Mouse (Mus musculus): ENCODE measurements around the gene Mepe. TPM values are rescaled to one million over a fixed set of nuclear protein-coding genes. Genes with fewer than 3 reads are reported as not detected.

Gene Mepe
- polyA plus RNA-seq, 1 experiment from 2014 or later = not detected

DNA sequence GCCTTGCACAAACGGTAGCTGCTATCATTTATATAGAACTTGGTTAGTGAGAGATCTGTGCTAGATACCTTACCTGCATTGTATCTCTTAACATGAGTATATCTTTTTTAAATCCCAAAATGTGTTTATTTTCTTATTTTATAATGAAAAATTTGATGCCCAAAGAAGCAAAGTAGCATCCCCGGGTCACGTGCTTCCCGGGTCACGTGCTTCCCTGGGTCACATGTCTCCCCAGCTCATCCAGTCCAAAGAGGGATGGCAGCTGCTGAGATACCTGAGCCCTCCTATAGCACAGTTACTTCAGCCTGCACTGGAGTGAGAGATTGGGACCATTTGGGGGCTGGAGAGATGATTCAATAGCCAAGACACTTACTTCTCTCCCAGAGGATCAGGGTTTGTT, 10.8 kb downstream of the Mepe start:
- DNase-seq (ENCODE audit: low spot score) = no peak
- Histone ChIP-seq H3K36me3 (no peaks in the 10 kb centered on the region), H3K27me3 (ENCODE audit: low read depth, poor library complexity, severe bottlenecking) (no peaks in the 10 kb centered on the region; the same call in 1 of the 2 replicates), H3K27ac (replicated peaks) (no peak overlapping the region), H3K4me3 (no peak overlapping the region), H3K4me1 (no peaks in the 10 kb centered on the region), H3K9me3 (replicated peaks) (no peaks in the 10 kb centered on the region)
- 90% methylated on average over 5 of the region's 5 CpGs for WGBS

DNA sequence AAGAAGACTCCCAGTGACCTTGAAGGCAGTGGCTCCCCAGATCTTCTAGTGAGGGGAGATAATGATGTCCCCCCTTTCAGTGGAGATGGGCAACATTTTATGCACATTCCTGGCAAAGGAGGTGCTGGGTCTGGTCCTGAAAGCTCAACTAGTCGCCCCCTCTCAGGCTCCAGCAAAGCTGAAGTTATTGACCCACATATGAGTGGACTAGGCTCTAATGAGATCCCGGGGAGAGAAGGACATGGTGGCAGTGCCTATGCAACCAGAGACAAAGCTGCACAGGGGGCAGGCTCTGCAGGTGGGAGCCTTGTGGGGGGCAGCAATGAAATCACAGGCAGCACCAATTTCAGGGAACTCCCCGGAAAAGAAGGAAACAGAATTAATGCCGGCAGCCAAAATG, 12.4 kb downstream of the Mepe start:
- Histone ChIP-seq H3K4me3 (no peak overlapping the region), H3K4me1 (no peaks in the 10 kb centered on the region), H3K36me3 (no peaks in the 10 kb centered on the region), H3K27ac (replicated peaks) (no peak overlapping the region), H3K9me3 (replicated peaks) (no peaks in the 10 kb centered on the region), H3K27me3 (ENCODE audit: low read depth, poor library complexity, severe bottlenecking) (no peaks in the 10 kb centered on the region; the same call in 1 of the 2 replicates)
- WGBS = 79% methylated on average over 4 of the region's 4 CpGs
- no peak for DNase-seq (ENCODE audit: low spot score)

DNA sequence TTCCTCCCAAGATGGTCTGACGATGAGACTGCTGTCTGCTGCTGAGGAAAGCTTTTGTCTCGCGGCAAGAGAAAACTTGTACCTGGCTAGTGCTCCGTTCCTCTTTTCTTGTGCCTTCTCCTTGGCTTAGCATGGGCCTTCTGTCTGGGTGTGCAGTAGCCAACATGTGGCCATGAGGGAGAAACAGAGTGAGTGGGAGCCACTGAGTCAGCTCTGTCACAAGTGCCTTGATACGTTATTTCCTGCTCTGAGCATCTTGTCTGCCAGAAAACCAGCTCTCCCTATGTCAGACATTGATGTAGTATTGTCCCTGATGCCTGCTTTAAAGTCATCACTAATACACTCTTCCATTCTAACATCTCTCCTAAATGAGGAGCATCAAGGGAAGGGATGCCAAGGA, 13.9 kb downstream of the Mepe start:
- WGBS = 85% methylated on average over 5 of the region's 5 CpGs
- Histone ChIP-seq H3K27ac (replicated peaks) (no peak overlapping the region), H3K4me1 (no peaks in the 10 kb centered on the region), H3K27me3 (ENCODE audit: low read depth, poor library complexity, severe bottlenecking) (no peaks in the 10 kb centered on the region; the same call in 1 of the 2 replicates), H3K4me3 (no peak overlapping the region), H3K9me3 (replicated peaks) (no peaks in the 10 kb centered on the region), H3K36me3 (no peaks in the 10 kb centered on the region)
- no peak for DNase-seq (ENCODE audit: low spot score)

DNA sequence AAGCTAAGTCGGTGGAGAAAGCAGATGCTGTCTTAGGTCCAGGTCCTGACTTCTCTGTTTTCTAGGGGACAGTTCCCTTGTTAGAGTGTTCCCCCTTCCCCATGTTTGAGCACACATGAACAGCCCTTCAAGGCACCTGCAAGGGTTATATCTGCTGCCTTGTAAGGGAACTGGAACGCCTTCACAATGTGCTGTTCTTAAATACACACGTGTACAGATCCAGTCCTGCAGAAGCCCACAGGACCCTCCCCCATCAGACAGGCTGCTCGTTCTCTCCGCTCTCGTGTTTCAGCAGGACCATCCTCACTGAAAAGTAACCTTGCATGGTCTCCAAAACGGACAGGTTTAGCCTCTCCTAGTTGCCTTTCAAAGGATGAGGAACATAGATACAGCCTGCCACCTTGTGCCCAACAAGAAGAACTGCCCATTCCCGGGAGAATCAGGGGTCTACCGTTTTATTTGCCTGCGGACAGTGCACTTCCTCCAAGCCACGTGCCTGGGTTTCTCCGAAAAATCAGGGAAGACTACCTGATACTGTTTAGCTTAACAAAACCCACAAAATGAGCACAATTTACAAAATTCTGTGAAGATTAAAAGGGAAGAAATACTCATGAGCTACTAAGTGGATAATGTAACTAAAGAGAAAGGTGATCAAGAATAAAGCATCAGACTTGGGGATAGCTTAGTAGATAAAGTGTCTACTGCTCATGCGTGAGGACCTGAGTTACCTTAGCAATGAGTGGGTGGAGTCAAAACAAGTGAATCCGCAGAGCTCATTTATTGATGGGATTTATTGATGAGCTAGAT, 14.8 kb downstream of the Mepe start:
- Histone ChIP-seq H3K9me3 (replicated peaks) (no peaks in the 10 kb centered on the region), H3K4me3 (no peak overlapping the region), H3K27ac (replicated peaks) (no peak overlapping the region), H3K36me3 (no peaks in the 10 kb centered on the region), H3K27me3 (ENCODE audit: low read depth, poor library complexity, severe bottlenecking) (no peaks in the 10 kb centered on the region; the same call in 1 of the 2 replicates), H3K4me1 (no peaks in the 10 kb centered on the region)
- DNase-seq (ENCODE audit: low spot score) = peak; percentile 49
- WGBS = 28% methylated on average over 14 of the region's 14 CpGs

DNA sequence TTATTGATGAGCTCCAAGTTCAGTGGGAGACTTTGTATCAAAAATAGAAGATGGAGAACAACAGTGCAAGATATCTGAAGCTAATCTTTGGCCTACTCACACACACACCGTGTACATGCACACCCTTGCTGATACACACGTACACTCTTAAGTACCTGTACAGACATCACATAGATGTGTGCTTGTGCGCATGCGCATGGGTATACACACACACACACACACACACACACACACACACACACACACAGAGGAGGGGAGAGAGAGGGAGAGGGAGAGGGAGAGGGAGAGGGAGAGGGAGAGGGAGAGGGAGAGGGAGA, 15.3 kb downstream of the Mepe start:
- Histone ChIP-seq H3K4me1 (no peaks in the 10 kb centered on the region), H3K27ac (replicated peaks) (no peak overlapping the region)

DNA sequence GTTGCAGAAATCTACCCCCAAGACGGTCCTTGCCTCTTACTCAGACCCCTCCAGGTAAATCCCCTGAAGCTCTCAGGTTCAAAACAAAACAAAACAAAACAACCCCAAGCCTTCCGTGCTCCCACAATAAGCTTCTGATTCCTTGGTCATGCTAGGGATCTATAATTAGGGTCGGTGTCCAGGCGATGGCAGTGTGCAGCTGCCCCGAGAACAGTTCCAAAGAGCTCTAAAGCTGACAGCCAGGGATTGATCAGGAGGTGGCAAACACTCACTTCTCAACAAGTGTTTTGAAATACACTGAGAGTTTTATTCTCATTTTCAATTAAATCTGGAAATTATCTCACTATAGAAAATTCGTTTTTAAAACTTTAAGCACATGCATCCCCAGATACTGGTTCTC, 17.8 kb downstream of the Mepe start:
- no peak overlapping the region for H3K27ac ChIP-seq (replicated peaks)
- no peaks in the 10 kb centered on the region for H3K4me1 ChIP-seq
- no peak overlapping the region for H3K4me3 ChIP-seq
- H3K27me3 ChIP-seq (ENCODE audit: low read depth, poor library complexity, severe bottlenecking) = no peaks in the 10 kb centered on the region; the same call in 1 of the 2 replicates
- H3K36me3 ChIP-seq = no peaks in the 10 kb centered on the region
- 49% methylated on average over 6 of the region's 6 CpGs for WGBS
- DNase-seq (ENCODE audit: low spot score) = no peak
- H3K9me3 ChIP-seq (replicated peaks) = no peaks in the 10 kb centered on the region

More for the DNA sequence above, 15.3 kb downstream of the Mepe start:
- H3K9me3 ChIP-seq (replicated peaks) = no peaks in the 10 kb centered on the region
- H3K27me3 ChIP-seq (ENCODE audit: low read depth, poor library complexity, severe bottlenecking) = no peaks in the 10 kb centered on the region; the same call in 1 of the 2 replicates
- 89% methylated on average over 4 of the region's 4 CpGs for WGBS
- H3K4me3 ChIP-seq = no peak overlapping the region
- no peak for DNase-seq (ENCODE audit: low spot score)
- H3K36me3 ChIP-seq = no peaks in the 10 kb centered on the region

DNA sequence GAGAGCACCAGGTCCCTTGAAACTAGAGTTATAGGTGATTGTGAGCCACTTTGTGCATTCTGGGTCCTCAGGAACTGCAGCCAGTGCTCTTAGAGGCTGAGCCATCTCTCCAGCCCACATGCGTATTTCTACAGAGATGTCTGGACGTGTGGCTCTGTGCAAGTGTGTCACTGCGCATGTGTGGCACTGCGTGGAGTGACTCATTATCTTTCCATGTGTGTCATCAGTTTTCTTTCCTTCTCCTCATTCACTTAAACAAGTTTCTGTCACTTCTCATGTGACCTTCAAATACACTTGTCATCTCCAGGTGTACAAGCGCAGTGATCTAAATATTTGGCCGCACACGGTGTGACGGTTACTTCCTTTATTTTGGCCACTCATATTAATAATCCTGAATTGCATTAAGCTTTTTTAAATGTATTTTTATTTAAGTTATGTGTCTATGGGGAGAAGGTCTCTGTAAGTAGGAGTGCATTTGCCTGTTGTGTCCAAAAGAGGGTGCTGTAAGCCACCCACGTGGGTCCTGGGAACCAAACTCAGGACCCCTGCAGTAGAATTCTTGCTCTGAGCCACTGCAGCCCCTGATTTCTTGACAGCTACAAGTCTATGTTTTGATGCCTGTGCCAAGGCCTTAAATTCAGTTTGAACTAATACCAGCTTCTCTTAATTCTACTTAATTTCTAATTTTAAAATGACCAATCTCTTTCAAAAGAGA, 19.6 kb downstream of the Mepe start:
- no peaks in the 10 kb centered on the region for H3K27me3 ChIP-seq (ENCODE audit: low read depth, poor library complexity, severe bottlenecking)
- no peak overlapping the region for H3K27ac ChIP-seq (replicated peaks)
- H3K36me3 ChIP-seq = no peaks in the 10 kb centered on the region
- no peak for DNase-seq (ENCODE audit: low spot score)
- H3K4me1 ChIP-seq = no peaks in the 10 kb centered on the region
- no peak overlapping the region for H3K4me3 ChIP-seq
- H3K9me3 ChIP-seq (replicated peaks) = no peaks in the 10 kb centered on the region
- WGBS = 74% methylated on average over 9 of the region's 9 CpGs

DNA sequence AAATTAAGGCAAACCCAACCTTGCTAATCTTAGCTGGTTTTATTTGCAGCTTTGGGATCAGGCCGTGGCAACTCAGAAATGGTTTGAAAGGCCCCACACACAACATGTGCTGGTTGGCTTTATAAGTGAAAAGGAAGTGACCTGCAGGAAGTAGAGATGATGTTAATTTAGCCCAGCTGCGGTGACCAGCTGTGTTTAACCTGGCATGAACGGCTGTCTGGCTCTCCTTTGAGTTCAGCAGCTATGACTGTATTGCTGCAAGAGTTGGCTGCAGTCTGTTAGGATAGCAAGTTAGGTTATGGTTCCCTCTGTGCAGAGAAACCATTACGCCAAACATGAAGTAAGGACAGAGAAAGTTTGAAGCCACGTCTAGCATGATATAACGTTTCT, 20.1 kb downstream of the Mepe start:
- Histone ChIP-seq H3K27me3 (ENCODE audit: low read depth, poor library complexity, severe bottlenecking) (no peaks in the 10 kb centered on the region), H3K9me3 (replicated peaks) (no peaks in the 10 kb centered on the region), H3K36me3 (no peaks in the 10 kb centered on the region), H3K4me1 (no peaks in the 10 kb centered on the region), H3K4me3 (no peak overlapping the region), H3K27ac (replicated peaks) (no peak overlapping the region)
- 89% methylated on average over 6 of the region's 6 CpGs for WGBS
- DNase-seq (ENCODE audit: low spot score) = no peak

DNA sequence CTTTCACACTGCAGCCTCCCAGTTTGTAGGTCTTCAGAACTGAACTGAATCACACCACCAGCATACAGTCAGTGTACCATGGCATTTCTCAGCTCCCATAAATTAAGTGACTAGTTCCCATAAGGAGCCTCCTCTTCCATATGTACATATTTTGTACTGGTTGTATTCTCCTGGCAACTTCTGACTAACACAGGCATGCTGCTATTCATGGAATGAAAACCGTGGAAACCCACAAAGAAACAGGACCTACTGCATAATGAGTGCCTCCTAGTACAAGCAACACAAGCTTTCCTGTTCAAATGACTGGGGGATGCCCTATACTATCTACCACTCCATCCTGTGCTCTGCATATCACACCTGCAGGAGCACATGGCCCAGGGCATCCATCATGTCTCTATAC, 25.9 kb downstream of the Mepe start:
- Histone ChIP-seq H3K27me3 (ENCODE audit: low read depth, poor library complexity, severe bottlenecking) (no peaks in the 10 kb centered on the region), H3K4me3 (no peak overlapping the region), H3K27ac (replicated peaks) (no peak overlapping the region), H3K36me3 (no peaks in the 10 kb centered on the region), H3K4me1 (no peaks in the 10 kb centered on the region), H3K9me3 (replicated peaks) (no peaks in the 10 kb centered on the region)
- no peak for DNase-seq (ENCODE audit: low spot score)
- 84% methylated on average over 1 of the region's 1 CpGs for WGBS

DNA sequence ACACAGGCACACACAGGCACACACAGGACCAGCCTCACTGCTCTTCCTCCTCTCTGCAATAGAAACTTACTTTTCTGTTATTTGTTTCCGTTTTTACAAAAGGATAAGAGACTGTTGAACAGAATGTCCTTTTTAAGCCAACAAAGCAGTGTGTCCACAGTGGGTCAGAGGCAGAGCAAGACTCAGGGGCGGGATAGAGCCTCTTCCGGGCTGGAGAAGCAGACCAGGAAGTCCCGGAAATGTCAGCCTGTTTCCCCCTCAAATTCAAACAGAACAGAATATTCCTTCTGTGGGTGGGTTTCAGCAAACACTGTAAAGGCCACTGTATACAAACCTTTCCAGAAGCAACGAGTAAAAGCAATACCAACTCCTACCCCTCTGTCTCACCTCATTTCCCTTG, 26.7 kb downstream of the Mepe start:
- Histone ChIP-seq H3K27ac (replicated peaks) (no peak overlapping the region), H3K4me1 (no peaks in the 10 kb centered on the region), H3K4me3 (no peak overlapping the region), H3K36me3 (no peaks in the 10 kb centered on the region), H3K9me3 (replicated peaks) (no peaks in the 10 kb centered on the region), H3K27me3 (ENCODE audit: low read depth, poor library complexity, severe bottlenecking) (no peaks in the 10 kb centered on the region)
- 80% methylated on average over 5 of the region's 5 CpGs for WGBS
- DNase-seq (ENCODE audit: low spot score) = no peak

DNA sequence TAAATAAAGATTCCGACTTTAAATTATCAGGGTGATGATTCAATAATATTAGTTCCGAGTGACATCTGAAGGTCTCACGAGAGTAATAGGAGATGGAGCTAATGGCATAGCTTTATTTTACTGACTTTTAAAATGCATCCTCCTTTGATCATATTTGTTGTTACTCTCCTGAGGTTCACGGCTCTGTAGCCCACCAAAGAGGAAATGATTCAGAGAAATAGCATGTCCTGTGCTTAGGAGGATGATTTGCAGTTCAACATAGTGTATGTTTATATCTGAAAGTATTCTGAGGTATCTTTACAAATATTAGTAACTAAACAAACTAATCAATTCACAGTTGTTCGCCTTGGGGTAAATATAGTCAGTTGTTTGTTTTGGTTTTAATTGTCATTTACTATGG, 32.4 kb downstream of the Mepe start:
- 88% methylated on average over 5 of the region's 5 CpGs for WGBS
- DNase-seq (ENCODE audit: low spot score) = no peak
- no peaks in the 10 kb centered on the region for H3K4me1 ChIP-seq
- H3K27me3 ChIP-seq (ENCODE audit: low read depth, poor library complexity, severe bottlenecking) = no peaks in the 10 kb centered on the region
- no peak overlapping the region for H3K4me3 ChIP-seq
- no peaks in the 10 kb centered on the region for H3K36me3 ChIP-seq
- H3K9me3 ChIP-seq (replicated peaks) = no peaks in the 10 kb centered on the region
- no peak overlapping the region for H3K27ac ChIP-seq (replicated peaks)

DNA sequence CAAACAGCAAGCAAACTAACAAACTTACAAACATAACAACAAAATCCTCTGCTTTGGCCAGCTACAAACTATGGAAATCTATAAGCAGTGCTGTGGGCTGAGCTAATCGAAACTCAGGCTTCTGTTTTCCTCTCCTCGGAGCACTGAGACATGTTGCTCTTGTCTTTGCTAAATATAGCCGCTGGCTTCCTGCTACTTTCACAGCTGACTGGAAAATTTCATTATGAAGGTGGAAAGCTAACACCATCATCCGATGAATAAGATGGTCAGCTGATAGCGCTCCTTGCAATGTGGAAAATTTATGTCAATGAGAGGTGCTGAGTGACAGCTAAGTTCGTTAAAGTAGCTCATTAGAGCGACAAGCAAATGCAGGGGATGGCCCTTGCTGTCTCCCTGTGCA, 33.5 kb downstream of the Mepe start:
- Histone ChIP-seq H3K27me3 (ENCODE audit: low read depth, poor library complexity, severe bottlenecking) (no peaks in the 10 kb centered on the region), H3K9me3 (replicated peaks) (no peaks in the 10 kb centered on the region), H3K36me3 (no peaks in the 10 kb centered on the region), H3K27ac (replicated peaks) (no peak overlapping the region), H3K4me1 (no peaks in the 10 kb centered on the region), H3K4me3 (no peak overlapping the region)
- no peak for DNase-seq (ENCODE audit: low spot score)
- WGBS = 85% methylated on average over 7 of the region's 7 CpGs

DNA sequence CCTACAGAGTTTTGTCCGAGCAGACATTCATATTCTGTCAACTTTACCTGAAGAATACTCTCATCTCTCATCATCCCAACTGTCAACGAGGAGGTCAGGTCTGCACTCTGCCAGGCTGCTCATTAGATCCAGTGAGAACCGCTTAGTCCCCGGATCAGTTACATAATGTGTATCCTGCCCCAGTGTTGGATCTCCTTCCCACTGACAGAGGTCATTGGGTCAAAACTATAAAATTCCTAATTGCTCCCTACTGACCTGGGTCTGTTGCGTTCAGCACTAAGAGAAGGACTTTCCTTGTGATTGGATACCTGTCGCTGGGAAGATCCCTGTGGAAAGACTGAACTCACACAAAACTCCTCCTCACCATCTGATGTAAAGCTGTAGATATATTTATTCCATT, 34.1 kb downstream of the Mepe start:
- H3K4me3 ChIP-seq = no peak overlapping the region
- no peaks in the 10 kb centered on the region for H3K9me3 ChIP-seq (replicated peaks)
- no peaks in the 10 kb centered on the region for H3K4me1 ChIP-seq
- 77% methylated on average over 6 of the region's 6 CpGs for WGBS
- no peak overlapping the region for H3K27ac ChIP-seq (replicated peaks)
- DNase-seq (ENCODE audit: low spot score) = no peak
- H3K36me3 ChIP-seq = no peaks in the 10 kb centered on the region
- H3K27me3 ChIP-seq (ENCODE audit: low read depth, poor library complexity, severe bottlenecking) = no peaks in the 10 kb centered on the region

Data from midbrain, embryonic 10.5 days (tissue).